In the genomic region with DNA sequence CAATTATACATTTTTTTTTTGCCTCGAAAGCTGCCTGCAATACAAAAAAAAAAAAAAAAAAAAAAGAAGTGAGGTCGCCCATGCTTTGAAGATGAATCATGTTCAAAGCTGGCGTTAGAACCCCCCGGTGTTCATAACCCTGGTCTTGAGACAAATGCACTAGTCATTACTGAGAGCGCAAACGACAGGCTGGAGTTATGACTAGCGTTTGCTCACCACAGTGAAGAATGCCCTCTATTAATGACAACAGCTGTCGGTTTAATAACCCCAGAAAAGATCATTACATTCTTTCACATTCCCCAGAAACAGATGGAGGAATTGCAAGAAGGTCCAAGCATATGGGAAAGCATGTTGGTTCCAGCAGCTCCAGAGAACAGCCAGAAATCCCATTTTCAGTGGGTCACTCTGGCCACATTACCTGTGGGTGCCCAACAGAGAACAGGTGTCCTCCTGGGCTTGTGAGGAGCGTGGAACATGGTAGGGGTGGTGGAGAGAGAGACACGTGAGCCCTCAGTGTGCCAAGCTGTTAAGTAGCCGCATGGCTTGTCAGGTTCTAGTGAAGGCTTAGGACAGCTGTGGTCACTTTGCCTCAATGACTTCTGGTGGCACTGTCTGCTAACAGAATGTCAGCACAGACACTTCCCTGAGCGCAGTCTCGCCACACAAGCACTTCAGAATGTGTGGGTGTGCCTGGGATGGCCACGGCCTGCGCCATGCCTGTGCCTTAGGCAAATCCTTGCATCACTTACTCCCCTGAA, we compare ENCODE assay signal across 27 mouse cellular contexts.
A peak's percentile ranks its signal among the peaks of the same experiment; 100 is the strongest.
DNase-seq lines count a peak whose midpoint lies in the region; ATAC-seq and TF ChIP-seq lines count a peak whose summit lies in the region.
"Had no signal": no experiment of that assay in that cellular context is flagged by ENCODE, and none has a peak within 500 bp of the region (broad histone marks: within the 10 kb centered on the region; RNA-seq: fewer than 3 reads in every experiment).

No protein-coding gene starts in this region.

- intact Hi-C loops in heart, postnatal 36 days (cut with DNase I), result no loop called here

- DNase-seq in heart, adult 11 months, result peak; percentile 55
- no peak for DNase-seq in heart, postnatal 36 days
- DNase-seq in 3T3-L1 (ENCODE audit: low read depth, low spot score), result peak; percentile 53
- DNase-seq in NIH3T3 (ENCODE audit: low read depth), result peak; percentile 84
- peak; percentile 48 for DNase-seq in mesoderm, embryonic 11.5 days (ENCODE audit: low read depth, low spot score)
- no peak for DNase-seq in stomach, postnatal 0 days (ENCODE audit: low spot score)
- DNase-seq: adrenal gland, postnatal 10 days; cerebellum, adult 2 months; cerebellum, postnatal 25 days; heart, adult 18-20 months; heart, postnatal 10 days; kidney, postnatal 25 days; lung, adult 18-20 months; lung, postnatal 10 days; thymus, adult 2 months had no signal

- no peaks in the 10 kb centered on the region for H3K4me1 ChIP-seq in stomach, postnatal 0 days (replicated peaks; ENCODE audit: control insufficient read depth, insufficient read depth)
- H3K4me1 ChIP-seq: embryonic facial prominence, embryonic 13.5 days; forebrain, embryonic 12.5 days; heart, embryonic 12.5 days; liver, embryonic 12.5 days; midbrain, embryonic 13.5 days; neural tube, embryonic 13.5 days had no signal

- no peak overlapping the region for H3K4me2 ChIP-seq in stomach, postnatal 0 days (replicated peaks; ENCODE audit: low read depth)
- H3K4me2 ChIP-seq: embryonic facial prominence, embryonic 13.5 days; forebrain, embryonic 12.5 days; heart, embryonic 12.5 days; liver, embryonic 12.5 days; midbrain, embryonic 13.5 days; neural tube, embryonic 13.5 days had no signal

- no peaks in the 10 kb centered on the region for H3K9me3 ChIP-seq in stomach, postnatal 0 days (ENCODE audit: control insufficient read depth, low read length)
- H3K9me3 ChIP-seq: embryonic facial prominence, embryonic 13.5 days; forebrain, embryonic 12.5 days; heart, embryonic 12.5 days; liver, embryonic 12.5 days; midbrain, embryonic 13.5 days; neural tube, embryonic 13.5 days had no signal

- no peak for TF ChIP-seq CTCF in stomach, postnatal 0 days (IDR thresholded peaks at IDR 0.05; ENCODE audit: low read depth)

- 73% methylated on average over 15 of the region's 15 CpGs for WGBS in stomach, postnatal 0 days

- no peak overlapping the region for H3K27ac ChIP-seq in stomach, postnatal 0 days (replicated peaks)
- H3K27ac ChIP-seq: embryonic facial prominence, embryonic 13.5 days; forebrain, embryonic 12.5 days; hindbrain, postnatal 0 days; layer of hippocampus, adult 2 months; liver, embryonic 12.5 days; midbrain, embryonic 13.5 days; neural tube, embryonic 13.5 days had no signal

- ATAC-seq in stomach, postnatal 0 days (ENCODE audit: low FRiP score, low TSS enrichment), result no peak
- no peak for ATAC-seq in erythroid progenitor cell, adult 5-6 weeks (replicated peaks; ENCODE audit: low FRiP score, poor library complexity, severe bottlenecking)
- ATAC-seq: CD4-positive, CD25-positive, alpha-beta regulatory T cell, adult 4 months; hindbrain, postnatal 0 days; intestine, embryonic 16.5 days; liver, embryonic 12.5 days; midbrain, embryonic 13.5 days; Patski had no signal

- H3K36me3 ChIP-seq in stomach, postnatal 0 days (ENCODE audit: control insufficient read depth, insufficient read depth, low read length), result no peaks in the 10 kb centered on the region
- H3K36me3 ChIP-seq: embryonic facial prominence, embryonic 13.5 days; forebrain, embryonic 12.5 days; heart, embryonic 12.5 days; liver, embryonic 12.5 days; midbrain, embryonic 13.5 days; neural tube, embryonic 13.5 days had no signal

- TF ChIP-seq EP300 in stomach, postnatal 0 days (optimal IDR thresholded peaks at IDR 0.05), result no peak

- H3K9ac ChIP-seq in stomach, postnatal 0 days (ENCODE audit: low read length), result no peak overlapping the region
- H3K9ac ChIP-seq: embryonic facial prominence, embryonic 13.5 days; forebrain, embryonic 12.5 days; heart, embryonic 12.5 days; liver, embryonic 12.5 days; midbrain, embryonic 13.5 days; neural tube, embryonic 13.5 days had no signal

- no peaks in the 10 kb centered on the region for H3K27me3 ChIP-seq in stomach, postnatal 0 days (ENCODE audit: control insufficient read depth, insufficient read depth, low read length)
- H3K27me3 ChIP-seq: embryonic facial prominence, embryonic 13.5 days; forebrain, embryonic 12.5 days; heart, embryonic 12.5 days; liver, embryonic 12.5 days; midbrain, embryonic 13.5 days had no signal

- H3K4me3 ChIP-seq in stomach, postnatal 0 days (ENCODE audit: low read depth, low read length), result no peak overlapping the region
- H3K4me3 ChIP-seq: embryonic facial prominence, embryonic 13.5 days; forebrain, embryonic 12.5 days; heart, embryonic 12.5 days; layer of hippocampus, adult 2 months; liver, embryonic 12.5 days; midbrain, embryonic 13.5 days; neural tube, embryonic 13.5 days had no signal

Comparison
In these comparisons a context has a peak if more than half of its experiments do, and no peak if none do; other contexts are left out.
1. DNase-seq: peak in heart, adult 11 months (single experiment), 3T3-L1 (single experiment), NIH3T3 (single experiment) and mesoderm, embryonic 11.5 days (single experiment); none in heart, postnatal 36 days (0 of 2) and stomach, postnatal 0 days (single experiment).